In genomic region chr4:53304290-53304654, GRCm38 (mm10) we compare ENCODE assay signal across 16 mouse cellular contexts.
A peak's percentile ranks its signal among the peaks of the same experiment; 100 is the strongest.
DNase-seq lines count a peak whose midpoint lies in the region; ATAC-seq and TF ChIP-seq lines count a peak whose summit lies in the region.
"Had no signal": no experiment of that assay in that cellular context is flagged by ENCODE, and none has a peak within 500 bp of the region (broad histone marks: within the 10 kb centered on the region; RNA-seq: fewer than 3 reads in every experiment).

No protein-coding gene starts in this region.

- intact Hi-C loops in gastrocnemius, adult 2 months (cut with DNase I) = no loop called here

- peak overlapping the region; percentile 24; the same call in 1 of the 2 replicates for H3K27ac ChIP-seq in gastrocnemius, adult 2 months
- peak overlapping the region; percentile 59 for H3K27ac ChIP-seq in kidney, embryonic 16.5 days (ENCODE audit: low read length)
- H3K27ac ChIP-seq in neural tube, embryonic 11.5 days (ENCODE audit: low read depth, low read length) = peak overlapping the region; percentile 79
- H3K27ac ChIP-seq: heart, embryonic 15.5 days; liver, embryonic 15.5 days had no signal

- H3K36me3 ChIP-seq in kidney, embryonic 16.5 days (ENCODE audit: insufficient read depth, low read length) = no peaks in the 10 kb centered on the region
- H3K36me3 ChIP-seq in neural tube, embryonic 11.5 days (ENCODE audit: control insufficient read depth, insufficient read depth, low read length) = no peaks in the 10 kb centered on the region
- H3K36me3 ChIP-seq: heart, embryonic 15.5 days; liver, embryonic 15.5 days had no signal

- no peak overlapping the region for H3K4me3 ChIP-seq in gastrocnemius, adult 2 months
- H3K4me3 ChIP-seq in kidney, embryonic 16.5 days (ENCODE audit: low read length) = no peak overlapping the region
- no peak overlapping the region for H3K4me3 ChIP-seq in neural tube, embryonic 11.5 days (ENCODE audit: low read depth, low read length)
- H3K4me3 ChIP-seq: erythroblast, embryonic 14.5 days; heart, embryonic 15.5 days; liver, embryonic 15.5 days had no signal

- no peak overlapping the region for H3K9ac ChIP-seq in kidney, embryonic 16.5 days (replicated peaks; ENCODE audit: low read length)
- H3K9ac ChIP-seq in neural tube, embryonic 11.5 days (ENCODE audit: low read length) = no peak overlapping the region
- H3K9ac ChIP-seq: forebrain, postnatal 0 days; heart, embryonic 15.5 days; liver, embryonic 15.5 days had no signal

- H3K4me2 ChIP-seq in kidney, embryonic 16.5 days (replicated peaks; ENCODE audit: low read depth, low read length) = no peak overlapping the region
- no peak overlapping the region for H3K4me2 ChIP-seq in neural tube, embryonic 11.5 days (ENCODE audit: low read depth)
- H3K4me2 ChIP-seq: heart, embryonic 15.5 days; liver, embryonic 15.5 days had no signal

- no peaks in the 10 kb centered on the region for H3K9me3 ChIP-seq in kidney, embryonic 16.5 days (ENCODE audit: low read length)
- H3K9me3 ChIP-seq in neural tube, embryonic 11.5 days (ENCODE audit: control insufficient read depth, low read length) = no peaks in the 10 kb centered on the region
- H3K9me3 ChIP-seq: heart, embryonic 15.5 days; liver, embryonic 15.5 days had no signal

- no peaks in the 10 kb centered on the region for H3K27me3 ChIP-seq in kidney, embryonic 16.5 days (ENCODE audit: insufficient read depth, low read length)
- H3K27me3 ChIP-seq in neural tube, embryonic 11.5 days (ENCODE audit: control insufficient read depth, insufficient read depth, low read length) = no peaks in the 10 kb centered on the region
- H3K27me3 ChIP-seq: heart, embryonic 15.5 days; liver, embryonic 15.5 days; Patski had no signal

- ATAC-seq in kidney, embryonic 16.5 days (ENCODE audit: low FRiP score, low TSS enrichment) = peak; percentile 78
- peak; percentile 87 for ATAC-seq in neural tube, embryonic 11.5 days (ENCODE audit: insufficient read depth, low FRiP score, low TSS enrichment)
- ATAC-seq: forebrain, postnatal 0 days; Patski had no signal

- peaks cover 17% of the 10 kb centered on the region; the same call in 1 of the 2 replicates for H3K4me1 ChIP-seq in kidney, embryonic 16.5 days (ENCODE audit: insufficient read depth, low read length)
- H3K4me1 ChIP-seq in neural tube, embryonic 11.5 days (ENCODE audit: control insufficient read depth, insufficient read depth, low read length) = no peaks in the 10 kb centered on the region; the same call in 1 of the 2 replicates
- H3K4me1 ChIP-seq: liver, embryonic 15.5 days had no signal

- WGBS in kidney, embryonic 16.5 days = 22% methylated on average over 2 of the region's 2 CpGs
- 35% methylated on average over 2 of the region's 2 CpGs for WGBS in neural tube, embryonic 11.5 days

- TF ChIP-seq CTCF in gastrocnemius, adult 2 months (IDR thresholded peaks at IDR 0.05) = no peak

- no peak for DNase-seq in gastrocnemius, adult 2 months
- DNase-seq in gastrocnemius, postnatal 25 days = no peak
- DNase-seq in kidney, adult 8-10 months = no peak
- no peak for DNase-seq in neural tube, embryonic 11.5 days (ENCODE audit: low spot score)
- DNase-seq in neural tube, embryonic 10.5 days (ENCODE audit: extremely low spot score, low spot score) = no peak
- no peak for DNase-seq in embryo, embryonic 9.5 days (ENCODE audit: extremely low spot score)
- DNase-seq in thymus, postnatal 4 days = no peak
- DNase-seq: cerebellum, adult 11-12 months; forebrain, postnatal 0 days; gastrocnemius, postnatal 10 days; layer of hippocampus, adult 9-11 months had no signal

Comparison
In these comparisons a context has a peak if more than half of its experiments do, and no peak if none do; other contexts are left out.
1. H3K27ac ChIP-seq: peak in every context shown above with its lines; median percentile 79 in neural tube, embryonic 11.5 days; 59 in kidney, embryonic 16.5 days; 24 in gastrocnemius, adult 2 months.